ENCODE assay signal across 14 mouse cellular contexts in genomic region chr13:51642171-51642778, GRCm38 (mm10). TPM values are rescaled to one million over a fixed set of nuclear protein-coding genes. Genes with fewer than 3 reads are reported as not detected.
DNase-seq lines count a peak whose midpoint lies in the region; ATAC-seq lines count a peak whose summit lies in the region.
"Had no signal": no experiment of that assay in that cellular context is flagged by ENCODE, and none has a peak within 500 bp of the region (broad histone marks: within the 10 kb centered on the region; RNA-seq: fewer than 3 reads in every experiment).

No protein-coding gene starts in this region.

- H3K4me1 ChIP-seq in liver, embryonic 11.5 days (replicated peaks; ENCODE audit: control insufficient read depth, insufficient read depth, low read length): peaks cover 4% of the 10 kb centered on the region; the same call in 1 of the 2 replicates
- peaks cover 20% of the 10 kb centered on the region for H3K4me1 ChIP-seq in limb, embryonic 10.5 days

- peak overlapping the region; percentile 30 for H3K4me2 ChIP-seq in liver, embryonic 11.5 days
- H3K4me2 ChIP-seq: hindbrain, embryonic 15.5 days; limb, embryonic 12.5 days had no signal

- H3K27me3 ChIP-seq in liver, embryonic 11.5 days (replicated peaks; ENCODE audit: control insufficient read depth, insufficient read depth, low read length): no peaks in the 10 kb centered on the region
- no peaks in the 10 kb centered on the region for H3K27me3 ChIP-seq in limb, embryonic 10.5 days (ENCODE audit: low read depth, poor library complexity, severe bottlenecking)
- H3K27me3 ChIP-seq: hindbrain, embryonic 15.5 days; limb, embryonic 12.5 days; megakaryocyte, embryonic 14.5 days had no signal

- no peak overlapping the region for H3K4me3 ChIP-seq in liver, embryonic 11.5 days (ENCODE audit: low read depth, low read length)
- H3K4me3 ChIP-seq in limb, embryonic 10.5 days: no peak overlapping the region
- H3K4me3 ChIP-seq: hindbrain, embryonic 15.5 days; limb, embryonic 12.5 days; megakaryocyte, embryonic 14.5 days had no signal

- DNase-seq in thymus, postnatal 0 days (ENCODE audit: low spot score): peak; percentile 41
- DNase-seq in thymus, adult 18-20 months: no peak
- peak; percentile 48 to 78 for DNase-seq in kidney, adult 8-10 months
- no peak for DNase-seq in liver, embryonic 11.5 days (ENCODE audit: low spot score)
- DNase-seq in yolk sac, embryonic 10.5 days (ENCODE audit: low spot score): peak; percentile 70
- DNase-seq in right cerebral cortex, postnatal 25 days: no peak
- no peak for DNase-seq in frontal cortex, postnatal 25 days (ENCODE audit: low spot score in 2 of 2)
- no peak for DNase-seq in limb, embryonic 10.5 days (ENCODE audit: low spot score)
- DNase-seq: adrenal gland, adult 2 months; cerebellum, postnatal 10 days; heart, adult 11 months had no signal

- ATAC-seq in liver, embryonic 11.5 days (replicated peaks; ENCODE audit: low FRiP score): no peak

- H3K9me3 ChIP-seq in liver, embryonic 11.5 days (ENCODE audit: control insufficient read depth, low read length): peaks cover 3% of the 10 kb centered on the region; the same call in 1 of the 2 replicates
- no peaks in the 10 kb centered on the region for H3K9me3 ChIP-seq in limb, embryonic 10.5 days (replicated peaks)
- H3K9me3 ChIP-seq: hindbrain, embryonic 15.5 days; limb, embryonic 12.5 days; megakaryocyte, embryonic 14.5 days had no signal

- no peak overlapping the region for H3K27ac ChIP-seq in liver, embryonic 11.5 days (ENCODE audit: low read depth, low read length)
- H3K27ac ChIP-seq in limb, embryonic 10.5 days: no peak overlapping the region
- H3K27ac ChIP-seq: hindbrain, embryonic 15.5 days; limb, embryonic 12.5 days had no signal

- 42% methylated on average over 11 of the region's 11 CpGs for WGBS in liver, embryonic 11.5 days
- 28% methylated on average over 11 of the region's 11 CpGs for WGBS in limb, embryonic 10.5 days

- H3K9ac ChIP-seq in liver, embryonic 11.5 days (ENCODE audit: low read depth, low read length): no peak overlapping the region; the same call in none of the 2 replicates
- H3K9ac ChIP-seq: hindbrain, embryonic 15.5 days; limb, embryonic 12.5 days had no signal

- H3K36me3 ChIP-seq in liver, embryonic 11.5 days (ENCODE audit: control insufficient read depth, insufficient read depth, low read length): no peaks in the 10 kb centered on the region
- H3K36me3 ChIP-seq in limb, embryonic 10.5 days: no peaks in the 10 kb centered on the region
- H3K36me3 ChIP-seq: hindbrain, embryonic 15.5 days; limb, embryonic 12.5 days had no signal

RNA-seq across cellular contexts. Expression of gene Cks2, which starts 2.8 kb away (rescaled TPM):
- 376 and 390 TPM in 2 replicates for polyA plus RNA-seq in thymus, postnatal 0 days (2015; fragmentation: Nextera tagmentation; extraction: Ambion mirVana)
- 587 and 614 TPM in 2 replicates for polyA plus RNA-seq in liver, embryonic 11.5 days (2014; fragmentation: Nextera tagmentation; extraction: Ambion mirVana)
- polyA plus RNA-seq in limb, embryonic 10.5 days (2016; fragmentation: Nextera tagmentation; extraction: Ambion mirVana): 393 and 424 TPM in 2 replicates

RNA-seq across cellular contexts. Expression of gene Secisbp2, which starts 9.2 kb away (rescaled TPM):
- 57.4 and 62.7 TPM in 2 replicates for polyA plus RNA-seq in thymus, postnatal 0 days (2015; fragmentation: Nextera tagmentation; extraction: Ambion mirVana)
- polyA plus RNA-seq in liver, embryonic 11.5 days (2014; fragmentation: Nextera tagmentation; extraction: Ambion mirVana): 28.3 and 36.1 TPM in 2 replicates
- 25.4 and 27.8 TPM in 2 replicates for polyA plus RNA-seq in limb, embryonic 10.5 days (2016; fragmentation: Nextera tagmentation; extraction: Ambion mirVana)

Comparison
In these comparisons a context has a peak if more than half of its experiments do, and no peak if none do; other contexts are left out.
1. DNase-seq: peak in thymus, postnatal 0 days (single experiment), kidney, adult 8-10 months (2 of 2) and yolk sac, embryonic 10.5 days (single experiment); none in thymus, adult 18-20 months (0 of 2), liver, embryonic 11.5 days (single experiment), right cerebral cortex, postnatal 25 days (single experiment), frontal cortex, postnatal 25 days (0 of 2) and limb, embryonic 10.5 days (single experiment).